Mouse (Mus musculus) midbrain, postnatal 0 days (tissue): ENCODE results near the gene Ltb4r1. TPM values are rescaled to one million over a fixed set of nuclear protein-coding genes. Genes with fewer than 3 reads are reported as not detected.
A peak's percentile ranks its signal among the peaks of the same experiment; 100 is the strongest.

Experiments
- ATAC-seq: fragments of 200-750 bp; cut with Nextera tagmentation; 2 replicates; pipeline ENCODE4 v1.8.0; 2017; ENCODE audit warnings: moderate number of reproducible peaks, mild to moderate bottlenecking, moderate TSS enrichment, moderate library complexity; ENCODE audit not compliant: low FRiP score
- DNase-seq: peaks from one replicate; pipeline ENCODE4 v3.0.0-alpha.2; 2015; ENCODE audit warnings: low spot score
- H3K27ac ChIP-seq: fragments of 300-500 bp; sonication (generic); 2 replicates; pipeline ENCODE4 v1.5.1; 2014; ENCODE audit warnings: low read depth, mild to moderate bottlenecking, low read length, mixed read lengths
- H3K27me3 ChIP-seq: fragments of 300-500 bp; sonication (generic); 2 replicates; pipeline ENCODE4 v1.6.1; 2014; ENCODE audit warnings: low read length, control low read depth, mixed read lengths; ENCODE audit not compliant: insufficient read depth
- H3K36me3 ChIP-seq: fragments of 300-500 bp; sonication (generic); 2 replicates; pipeline ENCODE4 v1.6.1; 2014; ENCODE audit warnings: low read length, control low read depth, mixed read lengths; ENCODE audit not compliant: insufficient read depth
- H3K4me1 ChIP-seq: fragments of 300-500 bp; sonication (generic); 2 replicates; pipeline ENCODE4 v1.6.1; 2014; ENCODE audit warnings: mild to moderate bottlenecking, control low read depth, antibody characterized with exemption, low read length, mixed read lengths; ENCODE audit not compliant: insufficient read depth
- H3K4me2 ChIP-seq: fragments of 300-500 bp; sonication (generic); 2 replicates; pipeline ENCODE4 v1.6.1; 2014; ENCODE audit warnings: low read depth, mild to moderate bottlenecking, low read length, mixed read lengths; ENCODE audit not compliant: poor library complexity, severe bottlenecking
- H3K4me3 ChIP-seq: fragments of 300-500 bp; sonication (generic); 2 replicates; pipeline ENCODE4 v1.5.1; 2014; ENCODE audit warnings: low read depth, mild to moderate bottlenecking, low read length, moderate library complexity
- H3K9ac ChIP-seq: fragments of 300-500 bp; sonication (generic); replicated peaks from 2 replicates; pipeline ENCODE4 v1.6.1; 2014; ENCODE audit warnings: mild to moderate bottlenecking, low read length, moderate library complexity, mixed read lengths; ENCODE audit not compliant: poor library complexity, severe bottlenecking
- H3K9me3 ChIP-seq: fragments of 300-500 bp; sonication (generic); 2 replicates; pipeline ENCODE4 v1.6.1; 2016; ENCODE audit warnings: low read length, control low read depth
- CTCF ChIP-seq: IDR thresholded peaks from 2 replicates; pipeline ENCODE4 v1.5.1; 2016; ENCODE audit warnings: antibody characterized with exemption, mild to moderate bottlenecking
- WGBS: fragments of 180-500 bp; shearing (Covaris S2); extraction: QIAGEN DNeasy Blood & Tissue Kit; methylation state at CpG from one replicate; pipeline ENCODE4 v1.1.7; 2014; 5-methylcytosine and 5-hydroxymethylcytosine counted together
- polyA plus RNA-seq: library from polyadenylated mRNA; unstranded; fragments of >200 nt; fragmentation: Nextera tagmentation; extraction: Ambion mirVana; gene quantifications from 2 replicates; pipeline ENCODE4 v1.2.1, GENCODE M21; 2015
- total RNA-seq: library from RNA; depleted of rRNA; stranded (reverse); fragments of >200 nt; gene quantifications from 2 replicates; pipeline ENCODE4 v1.2.3, GENCODE M21; 2014

Ltb4r1 gene
- total and polyA plus RNA-seq, 2 experiments from 2014 or later: 0.88 to 1.1 TPM

GRCm38 (mm10) chr14:55781310-55781709, 15.5 kb downstream of the Ltb4r1 start:
- ATAC-seq (peak; percentile 73), DNase-seq (peak; percentile 93)
- Histone ChIP-seq H3K27me3 (peaks cover 39% of the 10 kb centered on the region), H3K36me3 (no peaks in the 10 kb centered on the region), H3K9ac (no peak overlapping the region), H3K4me2 (peak overlapping the region; percentile 27), H3K4me3 (0 out of 2 replicates have a peak overlapping the region, but pooled peaks have one; percentile 12), H3K27ac (no peak overlapping the region), H3K9me3 (no peaks in the 10 kb centered on the region), H3K4me1 (no peaks in the 10 kb centered on the region)
- peak; percentile 99 for TF ChIP-seq CTCF
- 15% methylated on average over 14 of the region's 14 CpGs for WGBS

- ATAC-seq: no peak
- Histone ChIP-seq H3K4me2 (peak overlapping the region; percentile 13; the same call in 1 of the 2 replicates), H3K9ac (no peak overlapping the region), H3K4me1 (no peaks in the 10 kb centered on the region), H3K4me3 (no peak overlapping the region), H3K27ac (no peak overlapping the region), H3K27me3 (peaks cover 49% of the 10 kb centered on the region), H3K36me3 (no peaks in the 10 kb centered on the region), H3K9me3 (no peaks in the 10 kb centered on the region)
- 59% methylated on average over 9 of the region's 9 CpGs for WGBS
- no peak for TF ChIP-seq CTCF
- no peak for DNase-seq
Measured at GRCm38 (mm10) chr14:55782361-55782960, 16.7 kb downstream of the Ltb4r1 start.

GRCm38 (mm10) chr14:55783171-55783957, 17.6 kb downstream of the Ltb4r1 start:
- WGBS: under 1% methylated on average over 31 of the region's 31 CpGs
- H3K9ac ChIP-seq: no peak overlapping the region
- no peak overlapping the region for H3K27ac ChIP-seq
- H3K36me3 ChIP-seq: no peaks in the 10 kb centered on the region
- 0 out of 2 replicates have a peak, but pooled peaks cover 2% of the 10 kb centered on the region for H3K4me1 ChIP-seq
- DNase-seq (peak; percentile 71), ATAC-seq (no peak)
- no peaks in the 10 kb centered on the region for H3K9me3 ChIP-seq
- H3K27me3 ChIP-seq: peaks cover 56% of the 10 kb centered on the region
- H3K4me3 ChIP-seq: peak overlapping the region; percentile 25
- H3K4me2 ChIP-seq: peak overlapping the region; percentile 44
- TF ChIP-seq CTCF: no peak

GRCm38 (mm10) chr14:55783958-55784235, 18.1 kb downstream of the Ltb4r1 start, which contains the start of gene Adcy4:
Gene Adcy4, minus strand, starts transcription at chr14:55784095.
- Histone ChIP-seq H3K4me2 (peak within 1 kb of the TSS; percentile 44), H3K27ac (no peak within 1 kb of the TSS), H3K4me3 (peak within 1 kb of the TSS; percentile 25), H3K27me3 (peaks cover 61% of the 10 kb centered on the region), H3K36me3 (no peaks in the 10 kb centered on the region), H3K9ac (no peak within 1 kb of the TSS), H3K4me1 (0 out of 2 replicates have a peak, but pooled peaks cover 2% of the 10 kb centered on the region), H3K9me3 (no peaks in the 10 kb centered on the region)
- 2% methylated on average over 13 of the region's 13 CpGs for WGBS
- DNase-seq (no peak), ATAC-seq (no peak)
- TF ChIP-seq CTCF: no peak

GRCm38 (mm10) chr14:55785195-55785594, 19.4 kb downstream of the Ltb4r1 start:
- ATAC-seq (no peak), DNase-seq (no peak)
- H3K36me3 ChIP-seq: no peaks in the 10 kb centered on the region
- no peak overlapping the region for H3K4me3 ChIP-seq
- H3K4me2 ChIP-seq: no peak overlapping the region
- no peak overlapping the region for H3K9ac ChIP-seq
- no peak for TF ChIP-seq CTCF
- WGBS: 27% methylated on average over 6 of the region's 6 CpGs
- H3K27ac ChIP-seq: no peak overlapping the region
- no peaks in the 10 kb centered on the region for H3K9me3 ChIP-seq
- peaks cover 72% of the 10 kb centered on the region for H3K27me3 ChIP-seq
- H3K4me1 ChIP-seq: 0 out of 2 replicates have a peak, but pooled peaks cover 2% of the 10 kb centered on the region

- 42% methylated on average over 11 of the region's 11 CpGs for WGBS
- DNase-seq (no peak), ATAC-seq (no peak)
- Histone ChIP-seq H3K9ac (no peak overlapping the region), H3K27ac (no peak overlapping the region), H3K27me3 (peaks cover 61% of the 10 kb centered on the region), H3K4me2 (no peak overlapping the region), H3K4me3 (no peak overlapping the region), H3K4me1 (0 out of 2 replicates have a peak, but pooled peaks cover 2% of the 10 kb centered on the region), H3K9me3 (no peaks in the 10 kb centered on the region), H3K36me3 (no peaks in the 10 kb centered on the region)
- TF ChIP-seq CTCF: no peak
Measured at GRCm38 (mm10) chr14:55787731-55788130, 22.0 kb downstream of the Ltb4r1 start.
